Mouse (Mus musculus): ENCODE results near the gene Olfr593. TPM values are rescaled to one million over a fixed set of nuclear protein-coding genes. Genes with fewer than 3 reads are reported as not detected.
"Not testable (repeated sequence)": the region's sequence is repeated elsewhere in the genome, so short reads cannot be mapped to it uniquely, and the experiment has no call there.

Olfr593 gene
- total RNA-seq (2014; fragmentation: Nextera tagmentation) (not detected in 2 replicates), total RNA-seq (2017) (0.27 and 0.35 TPM in 2 replicates), polyA plus RNA-seq (2012) (not detected in 2 replicates)

DNA sequence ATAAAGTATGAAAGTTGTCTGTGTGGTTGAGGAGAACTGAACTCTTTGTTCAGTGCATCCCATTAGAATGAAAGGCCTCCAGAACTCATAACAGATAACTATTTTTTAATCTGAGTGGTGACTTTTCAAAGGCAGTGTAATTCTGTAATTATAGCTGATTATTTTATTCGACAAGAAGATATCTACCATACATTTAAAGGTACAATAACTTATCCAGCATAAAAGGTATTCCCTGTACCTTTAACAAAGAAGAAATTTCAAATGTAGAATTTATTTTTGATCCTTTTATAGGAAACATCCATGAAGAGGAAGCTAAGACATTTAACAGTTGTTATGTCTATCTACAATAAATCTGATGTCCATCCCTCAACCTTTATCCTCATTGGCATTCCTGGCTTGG lies at the start of gene Olfr593:
Gene Olfr593 (plus strand): TSS at position 301 of the 400 bp plus-strand sequence.
- TF ChIP-seq TAL1 (conservative IDR thresholded peaks at IDR 0.05; ENCODE audit: low read depth, low read length) (no peak), POLR2AphosphoS5 (IDR thresholded peaks at IDR 0.05; ENCODE audit: insufficient replicate concordance, low read depth, low read length) (no peak), GATA2 (IDR thresholded peaks at IDR 0.05; ENCODE audit: borderline replicate concordance, low read depth, low read length) (no peak)
- Histone ChIP-seq H3K36me3 (replicated peaks) (no peaks in the 10 kb centered on the region), H3K9me3 (replicated peaks) (no peaks in the 10 kb centered on the region), H3K4me1 (ENCODE audit: insufficient read depth, low read depth, low read length) (no peaks in the 10 kb centered on the region), H3K27me3 (ENCODE audit: insufficient read depth, low read length) (no peaks in the 10 kb centered on the region), H3K4me3 (ENCODE audit: low read depth, low read length) (no peak within 1 kb of the TSS)
- ATAC-seq (ENCODE audit: extremely low read depth, insufficient number of reproducible peaks, low FRiP score, poor library complexity, severe bottlenecking) = no peak
- DNase-seq (ENCODE audit: low spot score) = no peak

GRCm38 (mm10) chr7:103169697-103170096 lies 42.0 kb upstream of the Olfr593 start:
- ATAC-seq (ENCODE audit: extremely low read depth, insufficient number of reproducible peaks, low FRiP score, poor library complexity, severe bottlenecking) (no peak), DNase-seq (ENCODE audit: low spot score) (no peak)
- no peak for TF ChIP-seq POLR2AphosphoS5 (IDR thresholded peaks at IDR 0.05; ENCODE audit: insufficient replicate concordance, low read depth, low read length)
- no peak for TF ChIP-seq TAL1 (conservative IDR thresholded peaks at IDR 0.05; ENCODE audit: low read depth, low read length)
- no peak for TF ChIP-seq CTCF (IDR thresholded peaks at IDR 0.05; ENCODE audit: low read depth, low read length)
- no peak for TF ChIP-seq GATA2 (IDR thresholded peaks at IDR 0.05; ENCODE audit: borderline replicate concordance, low read depth, low read length)
- Histone ChIP-seq H3K9me3 (replicated peaks) (no peaks in the 10 kb centered on the region), H3K36me3 (replicated peaks) (no peaks in the 10 kb centered on the region), H3K4me1 (ENCODE audit: insufficient read depth, low read depth, low read length) (no peaks in the 10 kb centered on the region), H3K4me3 (ENCODE audit: low read depth, low read length) (no peak overlapping the region), H3K27me3 (ENCODE audit: insufficient read depth, low read length) (no peaks in the 10 kb centered on the region)

DNA sequence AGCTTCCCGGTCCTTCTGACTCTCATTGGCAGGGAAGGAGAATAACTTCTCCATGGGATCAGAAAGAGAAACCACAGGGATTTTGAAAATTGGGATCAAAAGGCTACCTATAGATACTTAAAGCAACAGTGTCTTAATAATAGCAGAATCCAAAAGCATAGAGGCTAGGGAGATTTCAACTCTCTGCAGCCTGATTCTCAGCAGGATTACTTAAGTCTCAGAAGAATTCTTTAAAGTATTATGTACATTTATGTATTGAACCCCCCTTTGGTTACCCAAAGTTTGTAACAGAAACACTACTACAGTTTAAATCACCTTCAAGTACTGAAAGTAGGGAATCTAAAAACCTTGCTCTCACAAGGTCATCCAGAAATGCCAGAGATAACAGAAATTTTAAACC lies 33.4 kb upstream of the Olfr593 start, which contains the start of gene Olfr591:
Gene Olfr591 (minus strand): TSS at position 101 of the 400 bp plus-strand sequence.
- H3K36me3 ChIP-seq (replicated peaks) = no peaks in the 10 kb centered on the region
- H3K27me3 ChIP-seq (ENCODE audit: insufficient read depth, low read length) = no peaks in the 10 kb centered on the region
- no peak within 1 kb of the TSS for H3K4me3 ChIP-seq (ENCODE audit: low read depth, low read length)
- H3K9me3 ChIP-seq (replicated peaks) = 0 out of 2 replicates have a peak, but pooled peaks cover 2% of the 10 kb centered on the region
- TF ChIP-seq TAL1 (conservative IDR thresholded peaks at IDR 0.05; ENCODE audit: low read depth, low read length) = no peak
- TF ChIP-seq GATA1 (IDR thresholded peaks at IDR 0.05; ENCODE audit: borderline replicate concordance, low read length) = no peak
- no peak for TF ChIP-seq CTCF (IDR thresholded peaks at IDR 0.05; ENCODE audit: low read depth, low read length)
- no peak for TF ChIP-seq GATA2 (IDR thresholded peaks at IDR 0.05; ENCODE audit: borderline replicate concordance, low read depth, low read length)
- no peak for TF ChIP-seq POLR2AphosphoS5 (IDR thresholded peaks at IDR 0.05; ENCODE audit: insufficient replicate concordance, low read depth, low read length)
- DNase-seq (ENCODE audit: low spot score) (no peak), ATAC-seq (ENCODE audit: extremely low read depth, insufficient number of reproducible peaks, low FRiP score, poor library complexity, severe bottlenecking) (no peak)
- H3K4me1 ChIP-seq (ENCODE audit: insufficient read depth, low read depth, low read length) = no peaks in the 10 kb centered on the region

GRCm38 (mm10) chr7:103184503-103184902 lies 27.2 kb upstream of the Olfr593 start, which contains the start of gene Olfr592:
Gene Olfr592 (plus strand): TSS chr7:103184803.
- not testable (repeated sequence) for H3K27me3 ChIP-seq (ENCODE audit: insufficient read depth, low read length); H3K4me1 ChIP-seq (ENCODE audit: insufficient read depth, low read depth, low read length); H3K9me3 ChIP-seq (replicated peaks); DNase-seq (ENCODE audit: low spot score); H3K4me3 ChIP-seq (ENCODE audit: low read depth, low read length); H3K36me3 ChIP-seq (replicated peaks); ATAC-seq (ENCODE audit: extremely low read depth, insufficient number of reproducible peaks, low FRiP score, poor library complexity, severe bottlenecking)

GRCm38 (mm10) chr7:103212050-103212449 lies 388 bp downstream of the Olfr593 start:
- H3K9me3 ChIP-seq (replicated peaks); H3K4me1 ChIP-seq (ENCODE audit: insufficient read depth, low read depth, low read length); H3K4me3 ChIP-seq (ENCODE audit: low read depth, low read length); ATAC-seq (ENCODE audit: extremely low read depth, insufficient number of reproducible peaks, low FRiP score, poor library complexity, severe bottlenecking); DNase-seq (ENCODE audit: low spot score); H3K27me3 ChIP-seq (ENCODE audit: insufficient read depth, low read length); H3K36me3 ChIP-seq (replicated peaks): not testable (repeated sequence)

DNA sequence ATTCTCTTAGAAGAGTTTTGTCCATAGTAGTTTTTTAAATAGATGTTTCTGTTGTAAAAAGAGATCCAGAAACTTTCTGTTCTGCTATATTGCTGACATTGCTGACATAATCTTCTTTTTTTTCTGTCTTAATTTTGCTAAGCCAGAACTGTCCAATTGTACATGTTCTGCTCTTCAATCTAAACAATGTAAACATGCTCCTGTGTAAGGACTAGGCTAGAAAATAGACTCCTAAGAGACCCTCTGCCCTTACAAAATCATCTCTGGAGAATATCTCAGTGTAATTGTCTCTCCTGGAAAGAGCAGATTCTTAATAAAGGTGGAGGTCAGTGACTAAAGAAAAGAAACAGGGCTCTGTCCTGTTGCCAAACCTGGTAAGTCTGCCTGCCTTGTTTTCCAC lies 5.0 kb downstream of the Olfr593 start, which contains the start of gene Olfr594:
Gene Olfr594 (plus strand): TSS at position 301 of the 400 bp plus-strand sequence.
- H3K27me3 ChIP-seq (ENCODE audit: insufficient read depth, low read length) = no peaks in the 10 kb centered on the region
- H3K4me1 ChIP-seq (ENCODE audit: insufficient read depth, low read depth, low read length) = no peaks in the 10 kb centered on the region
- H3K36me3 ChIP-seq (replicated peaks) = no peaks in the 10 kb centered on the region
- no peak for DNase-seq (ENCODE audit: low spot score)
- no peak for TF ChIP-seq GATA2 (IDR thresholded peaks at IDR 0.05; ENCODE audit: borderline replicate concordance, low read depth, low read length)
- no peak for TF ChIP-seq GATA1 (IDR thresholded peaks at IDR 0.05; ENCODE audit: borderline replicate concordance, low read length)
- no peak for TF ChIP-seq POLR2AphosphoS5 (IDR thresholded peaks at IDR 0.05; ENCODE audit: insufficient replicate concordance, low read depth, low read length)
- no peak for TF ChIP-seq CTCF (IDR thresholded peaks at IDR 0.05; ENCODE audit: low read depth, low read length)
- TF ChIP-seq TAL1 (conservative IDR thresholded peaks at IDR 0.05; ENCODE audit: low read depth, low read length) = no peak
- no peak within 1 kb of the TSS for H3K4me3 ChIP-seq (ENCODE audit: low read depth, low read length)
- no peaks in the 10 kb centered on the region for H3K9me3 ChIP-seq (replicated peaks)
- ATAC-seq (ENCODE audit: extremely low read depth, insufficient number of reproducible peaks, low FRiP score, poor library complexity, severe bottlenecking) = no peak

GRCm38 (mm10) chr7:103252405-103252804 lies 40.7 kb downstream of the Olfr593 start, which contains the start of gene Usp17ld:
Gene Usp17ld (minus strand): TSS chr7:103252505.
- H3K4me1 ChIP-seq (ENCODE audit: insufficient read depth, low read depth, low read length); H3K36me3 ChIP-seq (replicated peaks); H3K27me3 ChIP-seq (ENCODE audit: insufficient read depth, low read length); ATAC-seq (ENCODE audit: extremely low read depth, insufficient number of reproducible peaks, low FRiP score, poor library complexity, severe bottlenecking); DNase-seq (ENCODE audit: low spot score); H3K9me3 ChIP-seq (replicated peaks); H3K4me3 ChIP-seq (ENCODE audit: low read depth, low read length): not testable (repeated sequence)

Other genes with a start within 250 kb of the Olfr593 start
Only the 20 nearest of the 24 such genes appear.
- not detected in 2 replicates for gene Olfr578, start 222.5 kb upstream of the Olfr593 start, total RNA-seq (2014; fragmentation: Nextera tagmentation)
- gene Olfr578, start 222.5 kb upstream of the Olfr593 start, total RNA-seq (2017) = 0.05 TPM in 1 of 2 replicates, not detected in the other
- not detected in 2 replicates for gene Olfr578, start 222.5 kb upstream of the Olfr593 start, polyA plus RNA-seq (2012)
- not detected in 2 replicates for gene Olfr582, start 173.8 kb upstream of the Olfr593 start, total RNA-seq (2014; fragmentation: Nextera tagmentation)
- 0.16 TPM in 1 of 2 replicates, not detected in the other for gene Olfr582, start 173.8 kb upstream of the Olfr593 start, total RNA-seq (2017)
- not detected in 2 replicates for gene Olfr582, start 173.8 kb upstream of the Olfr593 start, polyA plus RNA-seq (2012)
- gene Olfr583, start 160.6 kb upstream of the Olfr593 start, total RNA-seq (2014; fragmentation: Nextera tagmentation) = not detected in 2 replicates
- gene Olfr583, start 160.6 kb upstream of the Olfr593 start, total RNA-seq (2017) = 0.11 and 0.29 TPM in 2 replicates
- gene Olfr583, start 160.6 kb upstream of the Olfr593 start, polyA plus RNA-seq (2012) = not detected in 2 replicates
- not detected in 2 replicates for gene Olfr584, start 130.0 kb upstream of the Olfr593 start, total RNA-seq (2014; fragmentation: Nextera tagmentation)
- gene Olfr584, start 130.0 kb upstream of the Olfr593 start, total RNA-seq (2017) = 0.06 and 0.16 TPM in 2 replicates
- gene Olfr584, start 130.0 kb upstream of the Olfr593 start, polyA plus RNA-seq (2012) = not detected in 2 replicates
- gene Olfr585, start 114.1 kb upstream of the Olfr593 start, total RNA-seq (2014; fragmentation: Nextera tagmentation) = not detected in 2 replicates
- gene Olfr585, start 114.1 kb upstream of the Olfr593 start, total RNA-seq (2017) = not detected in 2 replicates
- gene Olfr585, start 114.1 kb upstream of the Olfr593 start, polyA plus RNA-seq (2012) = not detected in 2 replicates
- not detected in 2 replicates for gene Olfr586, start 86.2 kb upstream of the Olfr593 start, total RNA-seq (2014; fragmentation: Nextera tagmentation)
- 0.06 and 0.22 TPM in 2 replicates for gene Olfr586, start 86.2 kb upstream of the Olfr593 start, total RNA-seq (2017)
- gene Olfr586, start 86.2 kb upstream of the Olfr593 start, polyA plus RNA-seq (2012) = not detected in 2 replicates
- not detected in 2 replicates for gene Olfr588-ps1, start 71.0 kb upstream of the Olfr593 start, total RNA-seq (2014; fragmentation: Nextera tagmentation)
- gene Olfr588-ps1, start 71.0 kb upstream of the Olfr593 start, total RNA-seq (2017) = 0.05 and 0.06 TPM in 2 replicates
- not detected in 2 replicates for gene Olfr588-ps1, start 71.0 kb upstream of the Olfr593 start, polyA plus RNA-seq (2012)
- gene Olfr589, start 55.5 kb upstream of the Olfr593 start, total RNA-seq (2014; fragmentation: Nextera tagmentation) = not detected in 2 replicates
- 0.11 TPM in 1 of 2 replicates, not detected in the other for gene Olfr589, start 55.5 kb upstream of the Olfr593 start, total RNA-seq (2017)
- gene Olfr589, start 55.5 kb upstream of the Olfr593 start, polyA plus RNA-seq (2012) = not detected in 2 replicates
- not detected in 2 replicates for gene Olfr591, start 33.5 kb upstream of the Olfr593 start, total RNA-seq (2014; fragmentation: Nextera tagmentation)
- 0.05 TPM in 1 of 2 replicates, not detected in the other for gene Olfr591, start 33.5 kb upstream of the Olfr593 start, total RNA-seq (2017)
- not detected in 2 replicates for gene Olfr591, start 33.5 kb upstream of the Olfr593 start, polyA plus RNA-seq (2012)
- not detected in 2 replicates for gene Olfr592, start 27.1 kb upstream of the Olfr593 start, total RNA-seq (2014; fragmentation: Nextera tagmentation)
- gene Olfr592, start 27.1 kb upstream of the Olfr593 start, total RNA-seq (2017) = 0.06 and 0.11 TPM in 2 replicates
- not detected in 2 replicates for gene Olfr592, start 27.1 kb upstream of the Olfr593 start, polyA plus RNA-seq (2012)
- not detected in 2 replicates for gene Olfr594, start 5.1 kb downstream of the Olfr593 start, total RNA-seq (2014; fragmentation: Nextera tagmentation)
- 0.11 TPM in 1 of 2 replicates, not detected in the other for gene Olfr594, start 5.1 kb downstream of the Olfr593 start, total RNA-seq (2017)
- gene Olfr594, start 5.1 kb downstream of the Olfr593 start, polyA plus RNA-seq (2012) = not detected in 2 replicates
- not detected in 2 replicates for gene Usp17ld, start 40.6 kb downstream of the Olfr593 start, total RNA-seq (2014; fragmentation: Nextera tagmentation)
- 0.05 TPM in 1 of 2 replicates, not detected in the other for gene Usp17ld, start 40.6 kb downstream of the Olfr593 start, total RNA-seq (2017)
- gene Usp17ld, start 40.6 kb downstream of the Olfr593 start, polyA plus RNA-seq (2012) = not detected in 2 replicates
- not detected in 2 replicates for gene Olfr596, start 93.8 kb downstream of the Olfr593 start, total RNA-seq (2014; fragmentation: Nextera tagmentation)
- gene Olfr596, start 93.8 kb downstream of the Olfr593 start, total RNA-seq (2017) = 0.06 TPM in 1 of 2 replicates, not detected in the other
- not detected in 2 replicates for gene Olfr596, start 93.8 kb downstream of the Olfr593 start, polyA plus RNA-seq (2012)
- gene Olfr597, start 104.5 kb downstream of the Olfr593 start, total RNA-seq (2014; fragmentation: Nextera tagmentation) = not detected in 2 replicates
- gene Olfr597, start 104.5 kb downstream of the Olfr593 start, total RNA-seq (2017) = 0.38 TPM in 1 of 2 replicates, not detected in the other
- gene Olfr597, start 104.5 kb downstream of the Olfr593 start, polyA plus RNA-seq (2012) = not detected in 2 replicates
- not detected in 2 replicates for gene Olfr598, start 111.7 kb downstream of the Olfr593 start, total RNA-seq (2014; fragmentation: Nextera tagmentation)
- not detected in 2 replicates for gene Olfr598, start 111.7 kb downstream of the Olfr593 start, total RNA-seq (2017)
- gene Olfr598, start 111.7 kb downstream of the Olfr593 start, polyA plus RNA-seq (2012) = not detected in 2 replicates
- not detected in 2 replicates for gene Olfr599, start 124.1 kb downstream of the Olfr593 start, total RNA-seq (2014; fragmentation: Nextera tagmentation)
- 0.71 TPM in 1 of 2 replicates, not detected in the other for gene Olfr599, start 124.1 kb downstream of the Olfr593 start, total RNA-seq (2017)
- not detected in 2 replicates for gene Olfr599, start 124.1 kb downstream of the Olfr593 start, polyA plus RNA-seq (2012)
- gene Olfr600, start 137.8 kb downstream of the Olfr593 start, total RNA-seq (2014; fragmentation: Nextera tagmentation) = not detected in 2 replicates
- 0.06 and 0.11 TPM in 2 replicates for gene Olfr600, start 137.8 kb downstream of the Olfr593 start, total RNA-seq (2017)
- gene Olfr600, start 137.8 kb downstream of the Olfr593 start, polyA plus RNA-seq (2012) = not detected in 2 replicates
- not detected in 2 replicates for gene Olfr601, start 150.8 kb downstream of the Olfr593 start, total RNA-seq (2014; fragmentation: Nextera tagmentation)
- 0.11 TPM in 1 of 2 replicates, not detected in the other for gene Olfr601, start 150.8 kb downstream of the Olfr593 start, total RNA-seq (2017)
- not detected in 2 replicates for gene Olfr601, start 150.8 kb downstream of the Olfr593 start, polyA plus RNA-seq (2012)
- gene Olfr603, start 174.3 kb downstream of the Olfr593 start, total RNA-seq (2014; fragmentation: Nextera tagmentation) = not detected in 2 replicates
- gene Olfr603, start 174.3 kb downstream of the Olfr593 start, total RNA-seq (2017) = not detected in 2 replicates
- gene Olfr603, start 174.3 kb downstream of the Olfr593 start, polyA plus RNA-seq (2012) = not detected in 2 replicates
- not detected in 2 replicates for gene Usp17lc, start 203.2 kb downstream of the Olfr593 start, total RNA-seq (2014; fragmentation: Nextera tagmentation)
- gene Usp17lc, start 203.2 kb downstream of the Olfr593 start, total RNA-seq (2017) = 0.06 and 0.16 TPM in 2 replicates
- gene Usp17lc, start 203.2 kb downstream of the Olfr593 start, polyA plus RNA-seq (2012) = not detected in 2 replicates